Mouse (Mus musculus): ENCODE measurements at regions not wholly inside any gene's neighbourhood (a gene's known extent, or its start where the extent isn't known, plus 50 kb on each side); places are given as distances from the start of the nearest gene placed in this dataset.

- DNase-seq (ENCODE audit: low read depth, low spot score) = peak; percentile 1
Observed at GRCm38 (mm10) chrX:24169992-24170391, 211.3 kb upstream of the Gm4985 start.

GRCm38 (mm10) chrX:24161654-24162053 is 202.9 kb upstream of the Gm4985 start:
- peak; percentile 1 for DNase-seq (ENCODE audit: low read depth, low spot score)

DNA sequence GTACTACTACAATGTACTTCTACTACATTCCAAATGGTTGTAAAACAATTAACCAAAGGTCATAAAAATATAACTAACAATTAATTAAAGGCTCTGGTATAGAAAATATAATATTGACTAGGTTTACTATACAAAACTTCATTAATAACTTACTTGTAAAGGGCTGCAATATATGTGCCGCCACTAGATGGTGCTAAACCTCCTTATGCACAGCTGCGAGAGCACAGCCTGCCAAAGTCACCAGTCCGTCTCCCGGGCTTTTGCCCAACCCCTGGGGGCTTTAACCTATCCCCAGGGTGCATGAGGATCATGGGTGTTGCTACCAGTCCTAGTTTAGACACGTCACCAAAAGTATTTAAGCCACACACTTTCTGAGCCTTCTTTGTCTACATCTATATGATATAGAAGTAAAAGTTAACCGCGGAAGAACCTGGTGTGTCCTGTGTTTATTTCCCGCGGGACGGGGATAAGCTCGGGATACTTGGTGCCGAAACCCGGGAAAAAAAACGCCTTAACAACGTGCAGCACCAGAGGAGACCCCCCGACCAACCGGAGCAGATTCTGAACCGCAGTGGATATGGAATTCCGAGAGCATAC is 194.6 kb upstream of the Gm4985 start:
- DNase-seq (ENCODE audit: low read depth, low spot score) = peak; percentile 11

All from 3T3-L1 (cell line).